Mouse (Mus musculus) stomach, postnatal 0 days (tissue): ENCODE results near the gene Dhx40. TPM values are rescaled to one million over a fixed set of nuclear protein-coding genes. Genes with fewer than 3 reads are reported as not detected.
A peak's percentile ranks its signal among the peaks of the same experiment; 100 is the strongest.

ENCODE experiments used
- ATAC-seq: fragments of 200-750 bp; cut with Nextera tagmentation; 2 replicates; pipeline ENCODE4 v1.8.0; 2017; ENCODE audit not compliant: low FRiP score, low TSS enrichment
- DNase-seq: peaks from one replicate; pipeline ENCODE4 v3.0.0-alpha.2; 2016; ENCODE audit warnings: low spot score
- H3K27ac ChIP-seq: fragments of 300-500 bp; sonication (generic); replicated peaks from 2 replicates; pipeline ENCODE4 v1.5.1; 2014; ENCODE audit warnings: mild to moderate bottlenecking, control low read depth
- H3K27me3 ChIP-seq: fragments of 300-500 bp; sonication (generic); 2 replicates; pipeline ENCODE4 v1.6.1; 2014; ENCODE audit warnings: low read length; ENCODE audit not compliant: control insufficient read depth, insufficient read depth
- H3K36me3 ChIP-seq: fragments of 300-500 bp; sonication (generic); 2 replicates; pipeline ENCODE4 v1.6.1; 2014; ENCODE audit warnings: low read length, mixed read lengths; ENCODE audit not compliant: control insufficient read depth, insufficient read depth
- H3K4me1 ChIP-seq: fragments of 300-500 bp; sonication (generic); replicated peaks from 2 replicates; pipeline ENCODE4 v1.6.1; 2014; ENCODE audit warnings: antibody characterized with exemption; ENCODE audit not compliant: control insufficient read depth, insufficient read depth
- H3K4me2 ChIP-seq: fragments of 300-500 bp; sonication (generic); replicated peaks from 2 replicates; pipeline ENCODE4 v1.6.1; 2014; ENCODE audit warnings: low read depth, mild to moderate bottlenecking, control low read depth, moderate library complexity
- H3K4me3 ChIP-seq: fragments of 300-500 bp; sonication (generic); 2 replicates; pipeline ENCODE4 v1.5.1; 2014; ENCODE audit warnings: low read depth, low read length, control low read depth
- H3K9ac ChIP-seq: fragments of 300-500 bp; sonication (generic); 2 replicates; pipeline ENCODE4 v1.6.1; 2014; ENCODE audit warnings: mild to moderate bottlenecking, low read length, control low read depth, mixed read lengths
- H3K9me3 ChIP-seq: fragments of 300-500 bp; sonication (generic); 2 replicates; pipeline ENCODE4 v1.6.1; 2016; ENCODE audit warnings: low read length; ENCODE audit not compliant: control insufficient read depth
- CTCF ChIP-seq: IDR thresholded peaks from 2 replicates; pipeline ENCODE4 v1.5.1; 2016; ENCODE audit warnings: antibody characterized with exemption, low read depth, mild to moderate bottlenecking, moderate library complexity
- EP300 ChIP-seq: optimal IDR thresholded peaks from 2 replicates; pipeline ENCODE3; 2016; ENCODE audit warnings: antibody characterized with exemption
- WGBS: fragments of 180-500 bp; shearing (Covaris S2); extraction: QIAGEN DNeasy Blood & Tissue Kit; methylation state at CpG from one replicate; pipeline ENCODE4 v1.1.7; 2014; 5-methylcytosine and 5-hydroxymethylcytosine counted together
- polyA plus RNA-seq: library from polyadenylated mRNA; unstranded; fragments of >200 nt; fragmentation: Nextera tagmentation; extraction: Ambion mirVana; gene quantifications from 2 replicates; pipeline ENCODE4 v1.2.1, GENCODE M21; 2015

Dhx40 gene
- polyA plus RNA-seq, 1 experiment from 2014 or later = 13.1 TPM

- 87% methylated on average over 2 of the region's 2 CpGs for WGBS
- Histone ChIP-seq H3K4me3 (no peak overlapping the region), H3K27me3 (no peaks in the 10 kb centered on the region), H3K36me3 (peaks cover 13% of the 10 kb centered on the region), H3K27ac (no peak overlapping the region), H3K9me3 (no peaks in the 10 kb centered on the region), H3K4me1 (no peaks in the 10 kb centered on the region), H3K9ac (no peak overlapping the region), H3K4me2 (no peak overlapping the region)
- ATAC-seq (no peak), DNase-seq (no peak)
- TF ChIP-seq CTCF (no peak), EP300 (no peak)
These were observed 76.1 kb downstream of the Dhx40 start for GRCm38 (mm10) chr11:86731443-86731842.

DNA sequence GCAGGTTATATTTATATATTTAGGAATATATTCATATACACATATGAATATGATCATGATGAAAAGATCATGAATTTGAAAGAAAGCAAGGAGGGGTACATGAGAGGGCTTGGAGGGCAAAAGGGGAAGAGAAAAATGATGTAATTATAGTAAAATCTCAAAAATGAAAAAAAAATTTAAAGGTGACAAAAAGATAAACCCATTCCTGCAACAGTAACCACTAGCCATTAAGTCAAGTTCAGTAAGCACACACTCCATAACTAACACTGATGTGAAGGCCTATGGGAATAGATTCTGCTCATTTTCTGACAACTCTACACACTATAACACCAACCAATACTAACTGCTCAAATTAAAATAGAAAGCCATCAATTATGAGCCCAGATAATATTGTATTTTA is 81.9 kb downstream of the Dhx40 start:
- Histone ChIP-seq H3K9me3 (no peaks in the 10 kb centered on the region), H3K27ac (no peak overlapping the region), H3K36me3 (peaks cover 10% of the 10 kb centered on the region), H3K4me1 (no peaks in the 10 kb centered on the region), H3K4me2 (no peak overlapping the region), H3K4me3 (no peak overlapping the region), H3K9ac (no peak overlapping the region), H3K27me3 (no peaks in the 10 kb centered on the region)
- TF ChIP-seq CTCF (no peak), EP300 (no peak)
- ATAC-seq (no peak), DNase-seq (no peak)

DNA sequence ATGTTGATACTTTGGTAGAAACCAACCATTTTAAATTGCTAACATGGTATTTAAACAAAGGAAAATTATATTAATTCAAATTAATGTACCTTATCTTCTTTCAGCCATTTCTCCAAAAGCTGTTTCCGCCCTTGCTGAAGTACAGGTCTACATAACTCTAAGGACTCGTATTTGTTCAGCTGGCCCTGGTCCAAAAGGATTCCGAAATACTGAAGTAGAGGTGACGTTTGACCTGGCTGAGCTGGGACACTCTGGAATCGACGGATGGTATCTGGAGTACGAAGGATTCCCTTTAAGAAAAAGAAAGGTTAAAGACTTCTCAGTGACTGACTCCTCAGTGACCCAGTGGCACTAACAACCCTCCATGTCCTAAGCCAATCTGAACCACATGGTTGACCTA is 82.6 kb downstream of the Dhx40 start:
- ATAC-seq (no peak), DNase-seq (peak; percentile 34)
- no peak for TF ChIP-seq CTCF
- TF ChIP-seq EP300 = no peak
- no peaks in the 10 kb centered on the region for H3K27me3 ChIP-seq
- WGBS = 67% methylated on average over 7 of the region's 7 CpGs
- no peaks in the 10 kb centered on the region for H3K9me3 ChIP-seq
- no peak overlapping the region for H3K4me3 ChIP-seq
- H3K27ac ChIP-seq = no peak overlapping the region
- H3K4me1 ChIP-seq = no peaks in the 10 kb centered on the region
- no peak overlapping the region for H3K4me2 ChIP-seq
- peaks cover 11% of the 10 kb centered on the region; the same call in 1 of the 2 replicates for H3K36me3 ChIP-seq
- no peak overlapping the region for H3K9ac ChIP-seq

GRCm38 (mm10) chr11:86724004-86724403 is 83.5 kb downstream of the Dhx40 start:
- DNase-seq (no peak), ATAC-seq (no peak)
- H3K9me3 ChIP-seq = no peaks in the 10 kb centered on the region
- H3K9ac ChIP-seq = no peak overlapping the region
- no peak overlapping the region for H3K4me2 ChIP-seq
- no peak overlapping the region for H3K4me3 ChIP-seq
- TF ChIP-seq EP300 (no peak), CTCF (no peak)
- H3K4me1 ChIP-seq = no peaks in the 10 kb centered on the region
- WGBS = 85% methylated on average over 3 of the region's 3 CpGs
- H3K36me3 ChIP-seq = peaks cover 16% of the 10 kb centered on the region
- H3K27ac ChIP-seq = no peak overlapping the region
- no peaks in the 10 kb centered on the region for H3K27me3 ChIP-seq

GRCm38 (mm10) chr11:86719390-86719789 is 88.2 kb downstream of the Dhx40 start:
- H3K4me1 ChIP-seq = no peaks in the 10 kb centered on the region
- H3K4me2 ChIP-seq = no peak overlapping the region
- no peak overlapping the region for H3K27ac ChIP-seq
- H3K36me3 ChIP-seq = peaks cover 25% of the 10 kb centered on the region
- ATAC-seq (no peak), DNase-seq (no peak)
- no peaks in the 10 kb centered on the region for H3K27me3 ChIP-seq
- 83% methylated on average over 8 of the region's 8 CpGs for WGBS
- no peak overlapping the region for H3K9ac ChIP-seq
- no peak overlapping the region for H3K4me3 ChIP-seq
- TF ChIP-seq EP300 (no peak), CTCF (no peak)
- no peaks in the 10 kb centered on the region for H3K9me3 ChIP-seq

Other genes starting within 250 kb of the Dhx40 start
- 162 and 181 TPM in 2 replicates for gene Vmp1, start 123.9 kb downstream of the Dhx40 start, polyA plus RNA-seq
- gene Ptrh2, start 123.8 kb downstream of the Dhx40 start, polyA plus RNA-seq = 19.4 and 19.8 TPM in 2 replicates
- 63.8 and 64.5 TPM in 2 replicates for gene Cltc, start 50.2 kb downstream of the Dhx40 start, polyA plus RNA-seq
- 3.9 and 4.0 TPM in 2 replicates for gene Ypel2, start 186.0 kb upstream of the Dhx40 start, polyA plus RNA-seq